Mouse (Mus musculus) liver, adult 2 months (tissue): ENCODE measurements around the gene Trex1.

ENCODE experiments used
- CTCF ChIP-seq: fragments of 200-500 bp; IDR thresholded peaks from 2 replicates; pipeline ENCODE4 v1.5.1; 2011; ENCODE audit warnings: low read depth, low read length, control low read depth
- POLR2A ChIP-seq: fragments of 200-500 bp; IDR thresholded peaks from 2 replicates; pipeline ENCODE4 v1.6.1; 2011; ENCODE audit warnings: low read length, control low read depth; ENCODE audit not compliant: insufficient read depth; ENCODE audit errors: extremely low read depth

GRCm38 (mm10) chr9:109093786-109094552 lies 34.4 kb upstream of the Trex1 start:
- no peak for TF ChIP-seq CTCF
- 0 out of 2 replicates have a peak, but pooled peaks have one; percentile 33 for TF ChIP-seq POLR2A
